Mouse (Mus musculus) megakaryocyte progenitor cell, adult 5-6 weeks (primary cell): ENCODE results near the gene Mettl21e. TPM values are rescaled to one million over a fixed set of nuclear protein-coding genes. Genes with fewer than 3 reads are reported as not detected.
"Not testable (repeated sequence)": the region's sequence is repeated elsewhere in the genome, so short reads cannot be mapped to it uniquely, and the experiment has no call there.

ENCODE experiments used
- ATAC-seq: replicated peaks from 2 replicates; pipeline ENCODE4 v1.8.0; 2016; ENCODE audit warnings: mild to moderate bottlenecking, moderate TSS enrichment, inconsistent platforms; ENCODE audit not compliant: poor library complexity
- total RNA-seq, 2 experiments: library from RNA; stranded (forward) in 1 of 2; stranded (reverse) in 1 of 2; fragments of 157-497, 149-512 nt in 1 of 2; fragments of 200-1000 nt in 1 of 2; gene quantifications; 2 replicates each; pipeline versions ENCODE4 v1.2.3 to v1.2.4; 2015 to 2017

Gene Mettl21e
- total RNA-seq (2015) (not detected in 2 replicates), total RNA-seq (2017) (not detected in 2 replicates)

DNA sequence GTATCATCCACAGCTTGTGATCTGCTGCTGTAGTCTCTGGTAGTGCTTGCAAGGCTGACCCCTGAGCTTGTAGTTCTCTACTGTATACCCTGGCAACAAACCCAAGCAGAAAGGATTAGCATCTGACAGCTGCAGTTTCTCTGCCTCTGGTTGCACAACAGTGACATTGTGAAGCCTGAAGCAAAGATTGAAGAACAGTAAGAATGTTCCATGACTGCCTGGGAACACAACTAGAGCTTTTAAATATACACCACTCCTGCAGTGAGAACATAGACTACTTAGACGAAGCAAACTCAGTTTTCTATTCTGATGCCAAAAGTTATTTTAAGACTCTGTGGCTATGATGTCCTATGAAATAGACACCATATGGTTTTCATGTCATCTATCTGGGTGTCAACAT lies at the start of gene Mettl21e:
Gene Mettl21e (minus strand): TSS at position 86 of the 400 bp plus-strand sequence.
- ATAC-seq, result no peak

DNA sequence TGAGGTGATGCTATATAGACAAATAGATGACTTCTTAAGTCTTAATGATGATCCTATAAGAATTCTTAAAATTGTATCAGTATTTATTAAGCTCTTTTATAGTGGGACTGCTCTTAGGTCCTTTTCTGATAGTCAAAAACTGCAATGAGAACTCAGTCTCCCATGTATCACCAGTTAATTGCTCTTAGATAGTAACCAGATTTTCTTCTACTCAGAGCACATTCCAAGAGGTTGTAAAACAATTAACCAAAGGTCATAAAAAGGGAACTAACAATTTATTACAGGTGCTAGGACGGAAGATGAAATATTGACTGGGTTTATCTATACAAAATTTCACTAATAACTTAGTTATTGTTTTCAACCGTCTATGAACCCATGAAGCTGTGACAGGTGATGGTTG lies 21.7 kb upstream of the Mettl21e start:
- ATAC-seq, result not testable (repeated sequence)

DNA sequence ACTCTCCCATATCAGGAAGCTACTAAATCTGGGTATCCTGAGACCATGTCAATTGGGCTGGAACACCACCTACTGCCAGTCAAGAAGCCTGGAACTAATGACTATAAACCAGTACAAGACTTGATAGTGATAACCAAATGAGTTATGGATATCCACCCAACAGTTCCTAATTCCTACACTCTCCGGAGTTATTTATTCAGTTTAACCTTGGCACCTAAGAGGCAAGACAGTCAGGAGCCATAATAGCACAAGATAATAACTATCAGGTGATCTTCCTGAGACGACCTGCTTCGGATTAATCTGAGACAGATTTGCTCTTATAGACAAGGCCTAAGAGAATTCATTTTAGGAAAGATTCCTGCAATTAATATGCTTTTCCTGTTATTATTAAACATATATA lies 21.2 kb upstream of the Mettl21e start:
- ATAC-seq, result no peak

DNA sequence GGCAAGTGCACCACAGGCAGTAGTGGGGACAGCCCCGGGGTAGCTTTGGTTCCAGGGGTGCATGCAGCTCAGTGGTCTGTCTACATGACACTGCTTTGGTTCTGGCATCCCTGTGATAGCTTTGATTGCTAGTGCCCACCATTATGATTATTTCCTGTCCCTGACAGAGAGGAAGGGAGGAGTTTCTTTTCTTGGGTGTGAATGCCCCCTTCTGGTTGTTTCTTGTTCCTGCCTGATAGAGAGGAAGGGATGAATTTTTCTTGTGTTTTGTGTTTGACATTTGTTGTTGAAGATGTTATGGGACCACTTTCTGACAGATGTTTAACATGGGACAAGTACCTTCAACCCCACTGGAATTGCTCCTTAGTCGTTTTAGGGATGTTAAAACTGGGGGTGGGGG lies 18.5 kb upstream of the Mettl21e start:
- ATAC-seq, result no peak

DNA sequence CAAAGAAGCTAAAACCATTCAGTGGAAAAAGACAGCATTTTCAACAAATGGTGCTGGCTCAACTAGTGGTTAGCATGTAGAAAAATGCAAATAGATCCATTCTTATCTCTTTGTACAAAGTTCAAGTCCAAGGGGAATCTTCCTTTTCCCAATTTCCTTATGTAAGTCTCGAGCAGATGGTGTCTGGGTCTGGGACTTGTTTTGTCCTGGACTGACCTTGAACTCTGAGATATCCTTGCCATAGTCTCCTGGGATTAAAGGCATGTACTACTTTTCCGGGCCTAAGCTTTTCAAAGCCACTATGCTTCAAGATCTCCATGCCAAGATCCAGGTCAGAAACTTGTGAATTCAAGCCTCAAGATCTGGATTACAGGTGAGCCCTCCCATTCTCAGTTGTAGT lies 16.6 kb upstream of the Mettl21e start:
- no peak for ATAC-seq

DNA sequence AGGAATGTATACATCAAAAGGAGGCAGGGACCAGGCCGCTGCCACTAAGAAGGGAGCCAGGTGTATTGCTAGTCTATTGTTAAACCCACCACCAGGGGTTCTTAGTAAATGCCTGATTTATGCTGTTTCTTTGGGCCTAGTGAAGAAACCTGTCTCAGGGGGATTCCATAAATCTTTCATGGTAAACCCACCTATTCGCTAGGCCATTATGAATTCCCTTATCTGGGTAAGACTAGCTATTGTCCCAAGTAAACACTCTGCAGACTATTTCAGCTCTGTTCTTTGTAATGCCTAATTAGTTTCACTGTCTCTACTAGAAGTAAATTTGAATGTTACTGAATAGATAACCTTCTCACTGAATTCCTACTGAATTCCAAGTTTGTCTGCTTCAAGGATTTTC lies 15.8 kb upstream of the Mettl21e start:
- not testable (repeated sequence) for ATAC-seq

DNA sequence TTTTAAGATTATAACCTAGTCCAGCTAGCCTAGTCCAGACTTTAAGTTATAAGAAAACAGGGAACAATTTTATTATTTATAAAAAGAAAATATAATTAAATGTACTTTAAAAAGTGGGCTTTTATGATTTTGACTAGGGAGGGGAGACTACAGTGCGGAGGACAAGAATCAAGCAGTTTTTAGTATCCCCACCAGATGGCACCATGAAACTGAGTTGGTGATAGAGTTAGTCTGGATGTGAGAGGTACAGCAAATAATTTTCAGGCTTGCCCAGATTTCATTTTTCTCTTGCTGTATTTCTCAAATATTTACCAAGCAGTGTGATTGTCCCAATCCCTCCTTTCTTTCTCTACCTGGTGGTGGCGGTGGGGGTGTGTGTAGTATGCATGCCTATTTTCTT lies 10.3 kb upstream of the Mettl21e start:
- ATAC-seq, result peak; percentile 66; the same call in 1 of the 2 replicates

DNA sequence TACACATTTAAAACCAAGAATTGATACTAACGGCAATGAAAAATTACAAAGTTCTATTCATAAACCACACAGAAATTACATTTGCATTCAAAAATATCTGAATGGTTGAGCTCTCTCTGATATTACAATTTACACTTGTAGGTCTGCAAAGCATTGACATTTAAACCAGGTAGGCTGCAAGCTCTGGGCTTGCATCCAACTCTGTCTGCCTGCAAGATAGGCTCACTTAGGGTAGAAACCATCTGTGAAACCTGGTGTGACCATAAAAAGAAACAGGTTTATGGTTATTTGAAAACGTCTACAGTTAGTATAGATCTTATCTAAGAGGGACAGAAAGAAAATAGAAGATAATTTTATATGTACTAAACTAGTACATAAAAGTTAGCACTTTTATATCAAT lies 1.6 kb downstream of the Mettl21e start:
- ATAC-seq, result no peak

DNA sequence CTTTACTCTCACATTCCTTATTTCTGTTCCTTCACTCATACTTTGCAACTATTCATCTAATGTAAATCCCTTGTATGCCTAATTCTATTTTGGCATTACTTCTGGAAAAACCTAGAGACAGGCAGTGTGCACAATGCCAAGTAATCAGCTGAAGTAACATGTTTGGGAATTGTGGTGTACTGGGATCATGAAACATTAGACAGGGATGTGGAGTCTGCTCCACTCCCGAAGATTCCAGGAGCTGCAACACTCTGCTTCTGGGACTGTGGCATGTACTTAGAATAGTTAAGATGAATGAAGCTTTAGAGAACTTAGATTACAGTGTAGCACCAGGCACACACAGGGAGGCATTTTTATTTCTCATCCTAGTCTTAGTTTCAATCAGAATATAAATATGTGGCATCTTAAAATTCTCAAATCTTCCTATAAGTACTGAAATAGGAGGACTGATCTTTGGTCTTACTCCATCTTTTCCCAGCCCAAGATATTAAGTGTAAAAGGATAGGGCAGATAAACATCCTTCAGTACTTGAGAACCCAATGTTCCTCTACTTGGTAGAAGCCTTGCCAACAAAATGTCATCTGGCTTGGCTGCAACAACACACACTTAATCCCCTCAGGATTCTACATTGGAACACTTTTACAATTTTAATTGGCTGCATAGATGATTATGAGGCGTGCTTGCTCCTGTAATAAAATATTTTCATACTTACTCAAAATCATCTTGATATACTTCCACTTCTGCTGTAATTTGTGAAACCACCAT lies 2.2 kb downstream of the Mettl21e start:
- no peak for ATAC-seq

DNA sequence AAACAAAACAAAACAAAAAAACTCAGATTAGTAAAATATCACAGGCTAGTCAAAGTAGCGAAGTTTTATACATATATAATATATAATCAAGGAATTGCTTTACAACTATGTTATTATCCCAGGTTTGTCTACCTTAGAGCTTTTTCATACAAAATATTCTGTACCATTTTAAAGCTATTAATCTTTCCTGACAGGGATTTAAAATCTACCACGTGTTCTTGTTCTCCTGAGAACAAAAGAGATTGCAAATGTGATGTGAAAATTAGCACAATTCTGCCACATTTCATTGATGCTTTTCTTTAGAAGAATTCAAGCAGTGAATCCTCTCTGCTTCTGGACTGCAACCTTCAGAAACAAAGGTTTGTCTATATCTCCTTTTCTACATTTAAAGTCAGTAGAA lies 4.3 kb downstream of the Mettl21e start:
- no peak for ATAC-seq

DNA sequence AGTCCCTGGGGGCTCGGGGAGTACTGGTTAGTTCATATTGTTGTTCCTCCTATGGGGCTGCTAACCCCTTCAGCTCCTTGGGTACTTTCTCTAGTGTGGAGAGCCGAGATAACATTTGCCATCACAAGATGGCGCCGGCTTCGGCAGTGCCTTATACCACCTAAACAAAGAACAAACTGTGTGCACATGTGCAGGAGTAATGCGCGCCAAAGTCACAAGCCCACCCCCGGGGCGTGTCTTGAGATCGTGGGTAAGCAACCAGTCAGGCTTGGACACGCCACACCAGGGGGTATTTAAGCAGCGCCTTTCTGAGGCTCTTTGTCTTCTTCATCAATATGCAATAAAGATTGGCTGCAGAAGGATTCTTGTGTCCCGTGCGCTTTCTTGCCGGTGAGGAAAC lies 15.9 kb downstream of the Mettl21e start:
- no peak for ATAC-seq

DNA sequence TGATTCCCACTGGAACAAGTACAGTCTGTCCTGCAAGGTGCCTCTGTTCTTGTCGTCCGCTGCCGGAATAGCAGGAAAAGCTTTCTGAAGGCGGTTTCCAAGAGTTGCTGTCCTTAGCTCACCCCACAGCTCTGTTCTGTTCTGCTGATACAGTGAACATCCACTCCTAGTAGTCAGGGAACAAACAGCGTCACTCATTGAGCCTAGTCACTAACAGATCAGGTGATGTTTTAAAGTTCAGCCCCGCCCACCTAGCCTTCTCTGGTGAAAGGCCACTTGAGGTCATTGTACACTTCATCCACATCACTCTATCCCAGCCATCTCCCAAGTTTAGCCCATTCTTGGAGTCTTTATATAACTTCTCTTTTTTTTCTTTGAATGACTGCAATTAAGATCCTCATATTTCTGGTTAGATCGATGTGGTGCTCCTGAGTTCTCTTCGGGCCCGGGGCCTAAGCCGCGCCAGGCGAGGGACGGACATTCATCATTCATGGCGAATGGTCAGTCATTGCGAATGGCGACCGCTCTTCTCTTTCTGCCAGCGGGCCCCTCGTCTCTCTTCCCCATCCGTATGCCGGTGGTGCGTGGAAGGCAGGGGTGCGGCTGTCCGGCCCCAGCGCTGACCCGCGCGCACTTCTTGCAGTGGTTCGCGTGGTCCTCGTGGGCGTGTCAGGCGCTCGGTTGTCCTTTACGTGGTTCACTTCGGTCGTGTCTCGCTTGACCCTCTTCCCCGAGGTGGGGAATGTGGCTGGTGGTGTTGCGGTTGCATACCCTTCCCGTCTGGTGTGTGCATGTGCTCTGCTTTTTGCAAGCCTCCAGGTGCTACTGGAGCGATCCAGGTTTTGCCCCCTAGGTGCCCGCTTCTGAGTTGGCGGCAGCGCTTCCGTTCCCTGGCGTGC lies 20.2 kb downstream of the Mettl21e start:
- ATAC-seq, result peak; percentile 52

DNA sequence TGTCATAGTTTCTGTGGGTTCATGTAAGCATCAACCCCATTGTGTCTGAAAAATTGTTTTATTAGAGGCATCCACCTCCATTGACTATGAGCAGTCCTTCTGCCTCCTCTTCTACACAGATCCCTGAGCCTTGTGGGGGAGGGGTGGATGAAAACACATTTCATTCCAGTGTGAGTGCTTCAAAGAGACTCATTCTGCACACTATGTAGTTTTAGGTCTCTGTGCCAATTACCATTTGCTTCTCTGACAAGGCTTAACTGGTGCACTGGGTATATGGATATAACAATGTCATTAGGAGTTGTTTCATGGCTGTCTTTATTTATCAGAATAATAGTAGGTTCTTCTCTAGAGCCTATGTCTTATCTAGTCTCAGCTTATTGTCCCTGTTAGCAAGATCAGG lies 32.4 kb downstream of the Mettl21e start:
- no peak for ATAC-seq

DNA sequence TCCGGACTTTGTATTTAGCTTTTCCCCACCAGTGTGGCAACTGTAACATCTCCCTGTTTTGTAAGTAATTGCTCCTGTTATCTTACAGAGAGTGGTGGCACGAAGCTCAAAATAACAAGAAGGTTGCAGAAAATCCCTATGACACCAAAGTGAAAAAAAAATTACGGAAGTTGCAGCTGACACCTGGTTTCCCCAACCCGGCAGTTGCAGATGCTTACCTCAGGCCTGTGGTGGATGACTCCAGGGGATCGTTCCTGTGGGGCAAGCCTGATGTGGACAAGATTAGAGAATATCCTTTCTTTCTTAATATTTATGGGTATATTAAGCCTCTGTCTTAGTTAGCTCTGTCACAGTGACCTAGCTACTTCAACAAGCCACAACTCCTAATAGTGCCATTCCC lies 40.7 kb downstream of the Mettl21e start:
- no peak for ATAC-seq

DNA sequence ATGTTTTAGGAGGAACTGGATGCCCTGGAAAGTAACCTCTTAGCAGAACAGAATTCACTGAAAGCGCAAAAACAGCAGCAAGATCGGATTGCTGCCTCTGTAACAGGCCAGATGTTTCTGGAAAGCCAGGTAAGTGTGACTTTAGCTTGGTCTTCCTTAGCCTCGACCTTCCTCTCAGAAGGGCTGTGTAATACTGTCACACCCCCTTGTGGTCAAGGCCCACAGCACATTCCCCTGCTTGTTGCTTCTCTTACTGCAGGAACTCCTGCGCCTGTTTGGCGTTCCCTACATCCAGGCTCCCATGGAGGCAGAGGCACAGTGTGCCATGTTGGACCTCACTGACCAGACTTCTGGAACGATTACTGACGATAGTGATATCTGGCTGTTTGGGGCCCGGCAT lies 44.9 kb downstream of the Mettl21e start:
- ATAC-seq, result 0 out of 2 replicates have a peak, but pooled peaks have one; percentile 34

DNA sequence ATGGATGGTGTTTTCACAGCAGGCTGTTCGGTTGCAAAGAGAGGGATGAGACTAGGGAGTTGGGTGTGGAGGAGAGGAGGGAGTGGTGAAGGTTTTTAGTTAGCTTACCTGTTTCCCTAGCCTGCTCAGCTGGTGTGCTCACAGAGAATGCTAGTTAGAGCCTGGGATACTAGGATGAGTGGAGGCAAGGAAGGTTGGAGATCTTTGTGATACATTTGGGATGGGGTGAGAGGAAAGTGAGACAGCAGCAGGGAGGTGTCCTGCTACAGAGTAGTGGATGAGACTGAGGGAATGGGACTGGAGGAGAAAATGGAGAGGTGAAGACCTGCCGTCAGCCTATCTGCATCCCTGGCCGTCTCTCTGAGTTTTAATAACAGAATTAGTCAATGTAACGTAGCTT lies 46.1 kb downstream of the Mettl21e start:
- no peak for ATAC-seq

DNA sequence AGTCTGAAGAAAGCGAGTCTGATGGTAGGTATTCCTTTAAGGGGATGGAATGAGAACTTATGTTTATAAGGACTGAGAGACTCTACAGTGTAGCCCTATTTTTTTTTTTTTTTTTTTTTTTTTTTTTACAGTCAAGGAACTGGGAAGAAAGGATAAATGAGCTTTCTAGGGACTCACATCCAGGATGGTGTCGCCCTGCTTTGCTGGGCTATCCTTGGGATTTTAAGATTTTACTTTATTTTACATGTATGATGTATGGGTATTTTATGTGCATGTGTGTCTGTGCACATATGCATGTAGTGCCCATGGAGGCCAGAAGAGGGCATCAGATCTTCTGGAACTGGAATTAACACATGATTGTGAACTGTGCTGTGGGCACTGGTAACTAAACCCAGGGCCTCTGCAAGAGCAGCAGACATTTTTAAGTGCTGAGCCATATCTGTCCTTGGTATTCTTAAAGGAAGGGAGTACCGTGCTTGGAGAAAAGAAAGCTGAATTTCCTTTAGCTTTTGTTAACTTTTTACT lies 50.8 kb downstream of the Mettl21e start:
- 0 out of 2 replicates have a peak, but pooled peaks have one; percentile 11 for ATAC-seq

DNA sequence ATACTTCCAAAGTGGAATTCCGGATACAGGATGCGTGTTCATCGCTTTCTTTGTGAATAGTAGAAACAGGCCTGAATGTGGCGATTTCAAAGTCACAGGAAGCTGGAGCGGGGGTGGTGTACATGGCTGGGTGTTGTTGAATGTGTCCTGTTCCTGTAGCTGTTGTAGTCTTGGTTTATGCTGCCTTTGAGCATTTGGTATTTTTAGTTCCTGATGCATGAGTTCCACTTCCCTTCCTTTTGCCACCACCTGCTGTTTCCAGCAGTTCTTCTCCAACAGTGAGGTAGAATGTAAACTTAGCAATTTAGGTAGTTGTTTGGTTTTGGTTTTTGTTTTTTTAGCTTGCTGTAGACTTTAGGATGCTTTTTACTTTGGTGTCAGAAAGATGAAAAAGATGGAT lies 56.4 kb downstream of the Mettl21e start:
- ATAC-seq, result peak; percentile 57

DNA sequence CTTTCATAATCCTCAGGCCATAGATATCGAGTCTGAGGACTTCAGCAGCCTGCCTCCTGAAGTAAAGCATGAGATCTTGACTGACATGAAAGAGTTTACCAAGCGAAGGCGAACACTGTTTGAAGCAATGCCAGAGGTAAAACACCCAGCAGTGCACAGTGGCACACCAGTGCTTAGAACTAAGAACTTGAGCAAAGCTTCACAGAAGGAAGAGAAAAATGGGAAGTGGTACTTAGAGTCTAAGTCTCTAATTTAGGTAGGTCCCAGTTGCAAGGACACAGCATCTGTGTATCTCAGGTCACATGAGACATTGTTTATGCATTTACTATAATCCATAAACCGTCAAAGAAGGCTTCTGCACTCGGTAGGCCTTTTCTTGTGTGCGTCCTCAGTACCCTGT lies 56.9 kb downstream of the Mettl21e start:
- ATAC-seq, result no peak

DNA sequence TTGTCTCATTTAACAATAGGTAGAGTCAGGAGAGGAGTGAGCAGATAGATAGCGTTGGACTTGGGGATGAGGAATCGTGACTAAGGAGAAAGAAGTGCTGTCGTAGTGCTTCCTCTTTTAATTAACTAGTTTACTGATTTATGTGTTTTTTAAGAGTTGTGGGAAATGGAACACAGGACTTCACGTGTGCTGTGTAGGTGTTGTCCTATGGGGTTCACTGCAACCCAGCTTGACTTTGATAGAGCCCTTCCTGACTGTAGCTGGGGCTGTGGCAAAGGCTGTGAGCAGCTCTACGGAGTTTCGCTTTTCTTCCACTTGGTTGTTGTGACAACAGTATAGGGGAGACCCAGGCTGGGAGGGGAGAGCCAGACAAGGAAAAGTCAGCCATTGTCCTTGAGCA lies 60.4 kb downstream of the Mettl21e start:
- peak; percentile 43 for ATAC-seq

DNA sequence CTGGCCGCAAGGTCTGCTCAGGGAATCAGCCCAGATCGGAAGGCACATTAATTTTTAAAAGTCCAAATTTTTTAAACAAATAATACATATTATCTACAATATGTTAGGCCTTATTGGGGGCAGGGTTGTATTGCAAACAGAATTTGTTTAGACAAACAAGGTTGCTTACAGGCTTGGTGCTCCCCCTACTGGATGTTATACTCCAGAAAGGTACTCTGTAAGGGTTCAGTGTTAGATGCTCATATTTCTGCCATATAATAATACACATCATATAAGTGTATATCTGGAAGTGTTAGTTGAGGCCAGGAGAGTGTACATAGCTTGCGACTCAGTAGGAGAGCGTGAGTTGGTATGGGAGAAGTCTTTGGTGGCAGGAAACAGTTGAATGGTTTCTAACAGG lies 63.5 kb downstream of the Mettl21e start:
- peak; percentile 85 for ATAC-seq
